Mouse (Mus musculus): Measurements from ENCODE around the gene Ngef.
"Not testable (repeated sequence)": the region's sequence is repeated elsewhere in the genome, so short reads cannot be mapped to it uniquely, and the experiment has no call there.

The Ngef gene

DNA sequence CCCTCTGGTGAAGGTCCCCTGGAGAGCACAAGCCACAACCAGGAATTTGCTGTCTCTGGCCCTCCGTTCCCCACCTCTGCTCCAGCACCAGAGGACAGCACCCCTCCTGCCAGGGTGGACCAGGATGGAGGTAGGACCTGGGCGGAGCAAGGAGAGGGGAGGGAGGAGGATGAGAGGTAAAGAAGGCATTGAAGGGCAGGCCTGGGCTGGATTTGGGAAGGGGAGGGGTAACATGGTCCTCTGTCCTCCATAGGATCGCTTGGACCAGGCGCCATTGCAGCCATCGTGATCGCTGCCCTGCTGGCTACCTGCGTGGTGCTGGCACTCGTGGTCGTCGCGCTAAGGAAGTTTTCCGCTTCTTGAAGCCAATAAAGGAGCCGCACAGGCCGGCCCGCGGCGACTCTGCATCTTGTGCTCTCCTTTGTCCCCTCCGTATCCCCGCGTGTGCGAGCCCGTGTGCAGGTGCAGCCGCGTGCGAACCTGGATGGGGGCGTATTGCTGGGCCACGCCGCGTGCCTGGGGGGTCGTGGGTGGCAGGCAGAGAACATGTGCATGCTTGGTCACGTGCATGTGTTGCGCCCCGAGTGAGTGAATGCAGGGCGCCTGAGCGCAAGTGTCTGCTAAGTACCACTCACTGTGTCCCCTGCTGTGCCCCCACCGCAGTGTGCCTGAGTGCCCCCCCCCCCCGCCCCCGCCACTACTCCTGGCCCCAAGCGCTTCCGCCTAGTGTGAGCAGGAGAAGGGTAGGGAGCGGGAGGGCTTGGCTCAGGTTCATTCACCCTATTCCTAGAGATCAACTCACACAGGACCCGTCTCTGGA, 98.4 kb downstream of the Ngef start:
- peak; percentile 77 to 84 for DNase-seq (ENCODE audit: low spot score in 2 of 2)

DNA sequence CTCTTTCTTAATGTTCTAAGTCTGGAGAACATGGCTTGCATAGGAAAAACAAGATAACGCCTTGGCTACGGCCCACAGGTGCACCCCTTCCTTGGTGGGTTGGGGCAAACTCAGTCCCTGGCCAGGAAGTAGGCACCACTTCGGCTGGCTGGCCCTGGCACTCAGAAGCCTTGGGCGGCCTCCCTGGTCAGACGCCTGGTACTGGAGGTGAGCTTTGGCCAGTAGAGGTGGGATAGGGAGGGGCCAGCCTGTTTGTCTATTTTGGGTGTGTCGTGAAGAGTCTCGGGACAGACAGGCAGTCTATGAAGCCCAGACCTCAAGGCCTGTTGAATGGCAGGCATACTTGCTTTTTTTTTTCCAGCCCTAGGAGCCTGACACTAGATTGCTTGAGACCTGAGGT, 101.1 kb downstream of the Ngef start:
- no peak for DNase-seq (ENCODE audit: low spot score in 2 of 2)

DNA sequence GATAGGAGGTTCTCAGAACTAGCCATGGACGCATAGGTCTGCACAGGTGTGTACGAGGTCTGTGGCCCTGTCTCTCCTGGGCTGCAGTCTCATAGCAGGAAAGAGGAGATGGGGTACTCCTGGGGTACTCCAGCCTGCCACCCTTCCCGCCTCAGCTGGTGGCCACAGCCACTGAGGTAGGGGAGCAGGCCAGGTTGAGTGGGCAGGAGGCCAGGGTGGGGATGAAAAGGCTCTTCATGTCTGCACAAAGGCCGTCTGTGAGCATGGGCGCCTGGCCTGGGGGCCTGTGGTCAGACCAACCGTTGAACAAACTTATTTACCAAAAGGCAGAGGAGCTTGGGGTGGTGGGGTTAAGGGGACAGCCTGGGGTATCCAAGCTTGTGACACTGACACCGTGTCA, 101.8 kb downstream of the Ngef start:
- no peak for DNase-seq (ENCODE audit: low spot score in 2 of 2)

DNA sequence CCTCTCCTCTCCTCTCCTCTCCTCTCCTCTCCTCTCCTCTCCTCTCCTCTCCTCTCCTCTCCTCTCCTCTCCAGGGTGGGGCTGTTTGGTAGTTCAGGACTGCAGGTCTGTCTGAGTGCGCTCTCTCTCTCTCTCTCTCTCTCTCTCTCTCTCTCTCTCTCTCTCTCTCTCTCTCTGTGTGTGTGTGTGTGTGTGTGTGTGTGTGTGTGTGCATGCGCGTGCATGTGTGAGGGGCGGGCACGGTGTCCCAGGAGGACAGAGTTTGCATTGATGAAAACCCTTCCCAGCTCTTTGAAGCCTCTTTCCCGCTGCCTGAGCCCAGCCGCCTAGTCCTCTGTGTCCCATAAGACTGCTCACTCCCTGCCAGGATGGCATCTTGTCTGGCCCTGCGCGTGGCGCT, 103.7 kb downstream of the Ngef start, which contains the start of gene Snorc:
Gene Snorc, plus strand, starts transcription at position 301 of the 400 bp plus-strand sequence.
- not testable (repeated sequence) for DNase-seq (ENCODE audit: low spot score in 2 of 2)

DNA sequence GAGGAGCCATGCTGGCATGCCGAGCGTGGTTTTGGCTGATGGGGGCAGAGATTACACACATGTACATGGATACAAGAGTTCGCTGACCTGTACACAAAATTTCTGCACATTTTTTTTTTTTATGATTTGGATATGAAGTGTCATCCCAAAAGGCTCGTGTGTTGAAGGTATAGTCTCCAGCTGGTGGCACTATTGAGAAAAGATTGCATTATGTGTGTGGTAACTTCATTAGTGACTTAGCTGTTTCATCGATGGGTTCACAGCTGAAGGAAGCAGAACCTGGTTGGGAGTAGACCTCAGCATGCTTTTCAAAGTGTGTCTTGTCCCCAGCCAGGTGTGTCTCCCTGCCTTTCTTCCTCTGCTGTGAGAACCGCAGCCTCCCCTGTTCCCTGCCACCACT, 105.3 kb downstream of the Ngef start:
- no peak for DNase-seq (ENCODE audit: low spot score in 2 of 2)

DNA sequence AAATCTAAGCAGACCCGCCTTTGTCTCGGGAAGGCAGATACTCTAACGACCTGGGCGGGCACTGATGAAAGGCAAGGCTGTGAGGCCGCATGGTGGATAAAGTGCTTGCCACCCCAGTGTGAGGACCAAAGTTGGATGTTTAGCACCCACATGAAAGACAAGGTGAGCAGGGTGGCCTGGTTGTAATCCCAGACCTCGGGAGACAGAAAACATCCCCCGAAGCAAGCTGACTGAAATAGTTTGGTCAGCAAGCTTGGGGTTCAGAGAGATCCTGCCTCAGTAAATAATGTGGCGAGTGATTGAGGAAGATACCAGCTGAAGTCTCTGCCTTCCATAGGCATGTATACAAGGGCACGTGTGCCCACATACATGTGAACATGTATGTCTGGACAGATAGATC, 106.2 kb downstream of the Ngef start:
- DNase-seq (ENCODE audit: low spot score in 2 of 2) = no peak

DNA sequence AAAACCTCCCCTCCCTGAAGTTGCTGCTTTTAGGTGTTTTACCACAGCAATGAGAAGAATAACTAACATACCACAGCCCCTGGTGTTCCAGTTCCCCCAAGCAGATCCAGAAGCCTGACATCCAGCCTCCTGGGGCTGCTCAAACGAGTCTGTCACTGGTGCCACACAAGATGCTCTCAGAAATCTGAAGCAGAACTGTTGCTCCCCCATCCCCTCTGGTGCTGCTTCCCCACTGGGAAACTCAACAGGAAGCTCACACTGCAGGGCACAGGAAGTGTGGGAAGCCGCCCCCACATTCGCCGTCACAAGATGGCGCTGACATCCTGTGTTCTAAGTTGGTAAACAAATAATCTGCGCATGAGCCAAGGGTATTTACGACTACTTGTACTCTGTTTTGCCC, 113.8 kb downstream of the Ngef start:
- not testable (repeated sequence) for DNase-seq (ENCODE audit: low spot score in 2 of 2)

DNA sequence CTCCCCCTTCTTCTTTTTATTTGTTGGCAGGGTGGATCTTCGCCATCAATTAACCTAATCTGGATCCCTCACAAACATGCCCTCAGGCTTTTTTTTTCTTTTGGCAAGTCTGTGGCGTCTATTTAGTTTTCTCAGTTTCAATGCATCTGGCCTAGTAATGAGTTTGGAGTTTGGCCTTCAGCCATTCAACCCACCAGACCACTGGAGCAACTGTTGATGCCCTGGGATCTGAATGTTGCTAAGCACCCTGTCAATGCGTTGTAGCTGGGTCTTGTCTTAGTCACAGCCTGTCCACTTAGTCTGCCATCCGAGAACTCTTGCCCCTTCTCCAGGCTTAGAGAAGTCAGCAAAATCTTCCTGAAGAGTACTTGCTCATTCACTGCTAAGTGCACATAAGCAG, 115.6 kb downstream of the Ngef start:
- DNase-seq (ENCODE audit: low spot score in 2 of 2) = no peak

DNA sequence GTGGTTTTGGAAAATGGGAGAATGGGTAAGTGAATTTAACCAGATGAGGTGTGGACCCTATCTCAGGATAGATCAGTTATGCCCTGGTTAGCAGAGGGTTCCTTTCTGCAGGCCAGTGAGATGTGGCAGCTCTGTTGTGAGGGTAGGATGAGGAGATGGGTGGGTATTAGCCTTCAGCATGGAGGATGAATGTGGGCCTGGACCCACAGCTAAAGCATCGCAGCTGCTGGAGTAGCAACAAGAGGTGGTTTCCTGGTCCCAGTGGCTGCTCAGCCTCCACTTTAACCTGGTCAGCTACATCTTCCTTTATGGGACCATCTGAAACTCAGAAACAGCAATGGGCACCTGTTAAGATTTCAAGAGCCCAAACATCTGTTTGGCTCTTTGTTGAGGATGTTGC, 117.2 kb downstream of the Ngef start:
- no peak for DNase-seq (ENCODE audit: low spot score in 2 of 2)

DNA sequence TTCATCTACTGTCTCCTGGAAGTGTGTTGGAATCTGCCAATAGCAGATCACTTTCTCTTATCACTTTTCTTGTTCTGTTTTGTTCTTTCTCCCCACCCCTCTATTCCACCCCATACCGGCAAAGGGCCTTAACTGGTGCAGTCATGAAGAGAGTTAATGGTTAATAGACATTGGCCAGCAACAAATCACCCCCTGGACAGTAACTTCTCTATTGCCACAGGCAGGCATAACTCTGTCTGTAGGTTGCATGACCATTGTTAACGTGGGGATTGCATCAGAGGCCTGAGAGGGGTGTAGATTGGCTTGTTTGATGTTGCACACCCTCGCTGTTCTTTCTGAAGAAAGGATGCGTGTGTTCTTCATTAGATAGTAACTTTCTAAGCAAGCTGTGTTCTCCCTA, 124.2 kb downstream of the Ngef start:
- DNase-seq (ENCODE audit: low spot score in 2 of 2) = no peak

DNA sequence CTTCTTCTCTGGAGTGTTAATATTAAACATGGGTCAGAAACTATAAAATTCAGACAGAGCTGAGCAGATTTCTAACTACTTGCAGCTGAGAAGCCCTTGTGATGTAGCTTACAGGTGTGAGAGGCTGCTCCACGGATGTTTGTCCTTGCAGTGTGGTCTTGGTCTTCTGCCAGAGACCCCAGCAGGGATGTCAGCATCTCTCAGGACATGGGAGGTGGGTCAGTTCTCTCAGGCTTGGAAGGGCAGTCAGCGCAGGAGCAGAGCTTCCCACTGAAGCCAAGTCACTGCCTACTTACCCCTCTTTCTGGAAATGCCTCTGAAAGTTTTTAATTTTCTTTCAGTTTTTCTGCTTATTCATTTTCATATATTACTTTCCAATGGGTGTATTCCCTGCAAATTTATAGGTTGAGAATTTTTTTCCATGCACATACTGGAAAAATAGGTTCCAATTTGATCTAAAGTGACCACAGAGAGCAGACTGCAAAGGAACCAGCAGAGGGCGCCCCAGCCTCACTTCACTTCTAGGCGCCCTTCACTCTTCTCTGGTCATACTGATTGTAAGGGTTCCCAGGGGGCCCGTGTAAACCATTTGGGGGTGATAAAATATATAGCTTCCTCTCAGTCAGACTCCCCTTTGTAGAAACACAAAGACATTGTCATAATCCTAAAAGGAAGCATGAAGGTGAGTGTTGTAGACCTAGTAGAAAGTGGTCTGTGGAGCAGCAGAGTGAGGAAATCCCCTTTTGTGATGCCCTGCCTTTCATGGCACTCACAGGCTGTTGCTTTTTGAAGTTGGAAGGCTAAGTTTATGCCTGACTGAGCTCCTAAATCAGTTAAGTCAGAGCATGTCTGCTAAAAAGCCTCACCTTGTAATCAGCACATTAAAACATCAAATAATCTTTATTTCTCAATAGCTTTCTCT, 126.2 kb downstream of the Ngef start:
- DNase-seq (ENCODE audit: low spot score in 2 of 2) = peak; percentile 26 to 38

DNA sequence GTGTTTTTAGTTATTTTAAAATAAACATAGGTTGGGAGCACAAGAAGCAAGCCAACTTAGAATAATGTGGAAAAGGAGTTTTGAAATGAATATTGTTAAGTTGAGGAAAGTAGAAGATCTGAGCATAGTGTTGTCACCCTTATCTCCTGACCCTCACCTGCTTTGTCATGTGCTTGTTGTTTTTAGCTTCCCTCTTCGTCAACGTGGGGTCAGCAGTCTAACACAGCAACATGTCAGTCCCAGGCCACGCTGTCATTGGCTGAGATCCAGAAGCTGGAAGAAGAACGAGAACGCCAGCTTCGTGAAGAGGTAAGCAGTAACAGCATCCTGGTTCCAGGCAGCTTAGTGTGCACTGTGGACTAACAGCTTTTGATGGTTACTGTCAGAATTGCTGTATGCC, 137.1 kb downstream of the Ngef start:
- no peak for DNase-seq (ENCODE audit: low spot score in 2 of 2)

DNA sequence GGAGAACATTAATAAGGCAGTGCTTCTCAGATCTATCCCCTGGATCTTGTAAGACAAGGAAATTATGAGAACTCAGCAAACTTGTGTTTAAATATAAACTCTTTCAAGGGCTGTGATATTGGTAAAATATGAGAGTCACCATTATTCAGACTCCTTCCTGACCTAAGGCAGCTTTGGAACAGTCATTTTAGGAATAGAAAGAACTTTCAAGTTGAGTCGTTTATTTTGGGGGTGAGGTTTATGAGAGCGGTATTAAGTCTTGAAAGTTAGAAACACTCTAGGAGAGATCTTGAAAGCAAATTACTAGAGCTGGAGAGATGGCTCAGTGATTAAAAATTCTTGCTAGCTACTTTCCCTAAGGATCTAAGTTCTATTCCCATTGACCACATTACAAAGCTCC, 138.5 kb downstream of the Ngef start:
- DNase-seq (ENCODE audit: low spot score in 2 of 2) = no peak
